Mouse (Mus musculus) monocyte, adult 5-6 weeks (primary cell): ENCODE data around the gene Pdgfb. TPM values are rescaled to one million over a fixed set of nuclear protein-coding genes. Genes with fewer than 3 reads are reported as not detected.

Source experiments
- ATAC-seq: fragments of 153-309, 156-312 bp; replicated peaks from 2 replicates; pipeline ENCODE4 v1.8.0; 2017; ENCODE audit warnings: mild to moderate bottlenecking; ENCODE audit not compliant: low TSS enrichment, insufficient number of reproducible peaks, severe bottlenecking, poor library complexity, low FRiP score
- total RNA-seq: library from RNA; stranded (forward); fragments of 200-1000, 200-491, 200-594 nt; gene quantifications from 3 replicates; pipeline ENCODE4 v1.2.3, GENCODE M21; 2017

Pdgfb gene
- total RNA-seq, 1 experiment from 2014 or later = 25.5 TPM

DNA sequence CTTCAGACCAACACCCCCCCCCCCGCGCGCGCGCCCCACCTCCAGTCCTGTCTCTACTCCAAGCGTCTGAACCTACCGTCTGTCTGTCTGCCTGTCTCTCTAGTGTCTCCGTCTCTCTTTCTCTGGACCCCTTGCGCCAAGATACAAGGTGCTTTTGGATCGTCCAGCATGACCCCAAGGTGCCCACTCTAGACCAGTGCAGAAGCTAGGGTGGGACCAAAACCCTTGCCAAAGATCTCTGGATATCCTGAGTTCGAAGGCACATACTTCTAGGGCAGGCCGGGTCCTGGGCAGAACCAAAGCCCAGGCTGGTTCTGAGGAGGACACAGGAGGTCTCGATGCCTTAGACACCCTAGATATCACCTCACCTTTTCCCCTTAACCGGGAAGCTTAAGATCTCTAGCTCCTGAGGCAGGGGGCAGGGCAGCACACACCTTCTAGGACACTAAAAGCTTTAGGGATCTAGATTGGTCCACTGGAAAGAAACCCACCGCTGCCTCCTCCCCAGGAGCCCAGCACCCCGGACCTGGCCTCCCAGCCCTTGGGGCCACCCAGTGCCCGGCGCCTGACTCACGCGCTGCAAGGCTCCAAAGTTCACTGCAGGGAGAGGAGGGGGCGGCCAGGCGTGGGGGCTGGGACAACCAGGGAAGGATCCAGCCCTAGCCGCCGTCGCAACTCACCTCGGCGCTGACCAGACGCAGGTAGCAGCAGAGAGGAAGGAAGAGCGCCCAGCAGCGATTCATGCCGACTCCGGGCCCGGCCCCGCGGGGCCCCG, 1.3 kb downstream of the Pdgfb start:
- no peak for ATAC-seq

DNA sequence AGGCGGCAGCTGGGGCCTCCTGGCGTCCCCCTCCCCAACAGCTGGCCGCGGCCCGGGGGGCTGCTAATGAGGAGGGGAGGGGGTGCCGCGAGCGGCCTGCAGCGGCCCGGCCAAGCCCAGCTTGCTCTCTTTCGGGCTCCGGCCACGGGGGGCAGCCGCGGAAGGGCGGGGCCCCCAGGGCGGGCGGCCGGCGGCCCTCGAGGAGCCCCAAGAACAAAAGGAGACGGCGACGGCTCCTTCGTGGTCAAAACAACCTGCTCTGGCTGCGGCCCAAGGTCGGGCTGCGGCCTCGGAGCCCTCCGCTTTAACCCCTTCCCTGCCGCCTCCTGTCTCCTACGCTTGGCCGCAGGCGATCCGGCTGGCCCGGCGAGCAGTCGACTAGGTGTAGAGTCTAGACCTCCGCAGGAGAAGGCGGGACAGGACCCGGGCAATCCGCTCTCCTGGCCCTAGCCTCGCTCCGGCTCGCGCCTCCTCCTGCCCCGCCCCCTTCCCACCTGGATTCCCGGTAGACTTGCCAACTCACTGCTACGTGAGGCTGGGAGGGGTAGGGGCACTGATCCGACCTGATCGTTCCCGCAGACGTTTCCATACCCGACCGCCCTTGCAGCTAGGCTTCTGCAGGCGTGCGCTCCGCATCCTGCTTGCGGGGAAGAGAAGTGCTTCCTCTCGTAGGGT, 2.1 kb downstream of the Pdgfb start:
- no peak for ATAC-seq

DNA sequence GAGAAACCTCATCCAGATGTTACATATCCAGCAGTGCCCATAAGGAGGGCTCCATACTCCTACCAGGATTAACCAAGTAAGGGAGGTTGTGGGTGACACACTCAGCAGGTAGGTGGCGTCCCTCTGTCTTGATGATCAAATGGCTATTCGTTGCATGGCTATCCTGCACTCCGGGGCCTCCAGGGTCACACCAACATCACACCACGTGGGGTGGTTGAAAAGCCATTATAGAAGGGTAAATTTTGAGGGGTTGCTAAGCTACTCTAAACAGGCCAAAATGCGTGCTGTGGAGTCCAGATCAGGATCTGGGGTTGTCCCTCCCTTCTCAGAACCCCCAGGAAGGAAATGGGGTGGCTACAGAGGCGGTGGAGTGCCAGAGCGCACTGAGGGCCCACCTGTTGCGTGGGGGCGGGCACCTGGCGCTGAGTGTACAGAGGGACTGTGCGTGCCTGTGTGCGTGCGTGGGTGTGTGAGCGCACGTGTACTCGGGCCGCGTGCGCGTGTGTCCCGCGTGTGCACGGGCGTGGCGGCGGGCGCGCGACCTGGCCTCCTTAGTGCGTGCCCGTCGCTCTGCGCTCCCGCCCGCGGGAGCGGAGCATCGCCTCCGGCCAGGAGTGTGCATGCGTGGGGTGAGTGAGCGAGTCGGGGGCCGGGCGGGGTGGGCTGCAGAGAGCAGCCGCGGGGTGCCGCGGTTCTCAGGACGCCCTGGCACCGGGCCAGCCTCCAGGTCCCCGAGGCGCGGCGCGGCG, 2.8 kb downstream of the Pdgfb start:
- ATAC-seq = peak; percentile 4; the same call in 1 of the 2 replicates

GRCm38 (mm10) chr15:80011194-80011593, 3.6 kb downstream of the Pdgfb start:
- no peak for ATAC-seq

- ATAC-seq = no peak
Measured at GRCm38 (mm10) chr15:80010182-80010558, 4.6 kb downstream of the Pdgfb start.

DNA sequence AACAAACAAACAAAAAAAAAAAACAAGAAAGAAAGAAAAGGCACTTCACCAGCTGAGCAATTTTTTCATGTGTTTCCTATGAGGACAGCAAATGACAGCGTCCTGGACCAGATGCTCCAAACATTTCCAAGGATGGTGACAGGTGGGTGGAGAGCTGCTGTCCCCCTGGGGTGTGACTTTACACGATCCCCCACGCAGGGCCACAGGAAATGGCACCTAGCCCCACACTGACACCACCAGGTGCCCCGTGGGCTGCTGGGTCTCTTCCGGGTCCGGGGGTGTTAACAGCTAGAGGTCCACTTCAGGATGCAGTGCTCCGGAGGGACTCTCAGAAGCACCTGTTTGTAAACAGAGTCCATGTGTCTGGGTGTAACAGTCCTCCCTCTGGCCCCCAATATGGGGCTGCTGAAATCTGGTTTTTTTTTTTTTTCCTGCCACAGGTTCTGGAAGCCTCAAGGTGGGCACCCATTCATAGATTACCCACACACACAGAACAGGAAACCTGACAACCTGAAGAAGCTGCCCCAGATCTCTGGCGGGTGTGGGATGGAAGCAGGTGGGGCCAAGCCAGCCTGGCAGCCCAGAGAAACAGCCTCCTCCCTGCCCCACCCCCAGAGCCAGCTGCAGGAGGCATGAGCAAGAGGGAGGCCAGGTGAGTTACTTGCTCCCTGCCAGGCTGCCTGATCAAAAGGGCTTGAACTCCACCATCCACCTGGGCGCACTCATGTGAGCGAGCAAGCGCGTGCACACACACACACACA, 5.2 kb downstream of the Pdgfb start:
- ATAC-seq = no peak

- ATAC-seq = no peak
Measured at GRCm38 (mm10) chr15:80008461-80008860, 6.3 kb downstream of the Pdgfb start.

DNA sequence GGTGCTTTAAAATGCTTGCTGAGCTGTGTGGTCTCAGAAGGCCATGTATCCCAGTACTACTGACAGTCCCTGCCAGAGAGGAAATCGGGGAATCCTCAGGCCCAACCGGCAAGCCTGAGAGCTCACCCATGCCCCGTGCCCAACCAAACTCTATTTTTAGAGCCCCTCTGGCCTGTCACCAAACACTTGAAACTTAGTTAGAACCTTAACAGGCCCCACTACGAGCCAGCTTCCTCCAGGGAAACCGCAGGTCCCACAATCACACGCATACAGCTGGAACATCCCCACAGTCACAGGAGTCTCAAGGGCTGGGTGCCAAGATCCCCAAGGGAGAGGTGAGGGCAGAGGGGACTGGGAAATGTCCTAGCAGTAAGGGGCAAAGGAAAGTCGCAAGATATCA, 8.6 kb downstream of the Pdgfb start:
- ATAC-seq = no peak

- ATAC-seq = no peak
Measured at GRCm38 (mm10) chr15:80005436-80005835, 9.3 kb downstream of the Pdgfb start.

GRCm38 (mm10) chr15:80004644-80005340, 10.0 kb downstream of the Pdgfb start:
- ATAC-seq = no peak

DNA sequence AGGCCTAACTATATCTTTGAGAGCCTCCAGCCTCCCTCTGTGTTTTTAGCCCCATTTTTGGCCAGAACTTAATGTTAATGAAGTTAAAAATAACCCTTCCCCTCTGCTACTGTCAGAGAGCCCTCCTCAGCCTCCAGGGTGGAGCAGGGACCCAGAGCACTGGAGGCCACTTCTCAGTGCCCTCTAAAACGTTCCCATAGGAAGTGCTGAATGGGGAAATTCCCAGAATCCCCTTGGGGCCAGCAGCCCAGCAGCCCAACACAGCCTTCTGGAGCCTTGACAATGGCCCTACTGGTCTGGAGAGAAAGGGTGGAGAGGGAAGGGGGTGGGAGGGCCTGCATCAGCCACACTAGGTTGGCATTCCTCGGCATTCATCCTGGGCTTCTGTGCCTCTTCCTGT, 11.2 kb downstream of the Pdgfb start:
- no peak for ATAC-seq

DNA sequence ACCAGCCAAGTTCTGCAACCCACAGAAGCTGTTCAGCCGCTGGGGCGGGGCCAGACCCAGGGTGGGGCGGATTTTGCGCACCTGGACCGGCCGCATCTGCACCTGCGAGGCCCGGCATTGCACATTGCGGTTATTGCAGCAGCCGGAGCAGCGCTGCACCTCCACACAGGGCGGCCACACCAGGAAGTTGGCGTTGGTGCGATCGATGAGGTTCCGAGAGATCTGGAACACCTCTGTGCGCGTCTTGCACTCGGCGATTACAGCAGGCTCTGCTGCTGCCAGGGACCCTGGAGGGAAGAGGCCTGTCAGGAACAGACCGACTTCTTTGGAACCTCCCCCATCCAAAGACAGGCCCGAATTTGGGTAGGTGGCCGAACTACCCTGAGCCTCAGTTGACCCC, 13.2 kb downstream of the Pdgfb start:
- no peak for ATAC-seq

DNA sequence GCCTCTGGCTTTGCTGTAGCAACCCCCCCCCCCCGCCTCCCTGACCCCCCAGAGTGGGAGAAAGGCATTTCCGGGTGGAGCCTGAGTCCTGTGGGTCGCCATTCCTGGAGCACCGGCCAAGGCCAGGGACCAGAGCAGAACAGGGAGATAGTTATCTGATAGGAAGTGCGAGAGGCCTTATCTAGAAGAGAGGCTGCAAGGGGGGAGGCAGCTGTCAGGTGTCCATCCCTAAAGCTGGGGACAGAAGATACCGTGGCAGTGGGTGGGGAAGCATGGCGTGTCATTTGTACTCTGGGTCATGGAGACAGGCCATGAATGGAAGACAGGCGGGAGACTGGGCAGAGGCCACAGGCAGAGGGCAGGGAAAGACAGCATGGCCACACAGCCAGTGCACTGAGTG, 14.1 kb downstream of the Pdgfb start:
- ATAC-seq = no peak

DNA sequence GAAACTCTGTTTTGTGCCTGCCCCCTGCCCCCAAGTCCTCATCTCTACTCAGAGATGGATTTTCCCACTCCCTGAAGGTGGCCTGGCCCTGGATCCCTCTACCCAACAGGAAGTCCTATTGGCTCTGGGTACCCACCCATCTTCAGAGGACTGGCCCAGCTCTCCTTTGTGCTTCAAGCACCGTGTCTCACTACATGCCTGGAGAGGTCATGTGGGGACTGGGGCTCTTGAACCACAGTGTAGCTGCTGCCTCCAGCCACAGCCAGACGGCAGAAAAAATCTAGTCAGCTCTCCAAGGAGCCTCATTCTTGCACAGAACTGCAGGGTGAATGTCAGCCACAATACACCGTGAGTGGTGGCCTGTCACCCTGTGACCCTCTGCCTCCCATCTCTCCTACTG, 16.8 kb downstream of the Pdgfb start:
- ATAC-seq = no peak

- ATAC-seq = no peak
Measured at GRCm38 (mm10) chr15:79996781-79997180, 18.0 kb downstream of the Pdgfb start.

GRCm38 (mm10) chr15:79995552-79995951, 19.2 kb downstream of the Pdgfb start:
- ATAC-seq = no peak

GRCm38 (mm10) chr15:79994566-79994965, 20.2 kb downstream of the Pdgfb start:
- no peak for ATAC-seq

- no peak for ATAC-seq
Measured at GRCm38 (mm10) chr15:79986182-79986581, 28.6 kb downstream of the Pdgfb start.
